Mouse (Mus musculus): ENCODE data around the gene Fzd5. TPM values are rescaled to one million over a fixed set of nuclear protein-coding genes. Genes with fewer than 3 reads are reported as not detected.

Fzd5 gene
- polyA plus RNA-seq, 2 experiments, result 2.1 to 3.9 TPM

DNA sequence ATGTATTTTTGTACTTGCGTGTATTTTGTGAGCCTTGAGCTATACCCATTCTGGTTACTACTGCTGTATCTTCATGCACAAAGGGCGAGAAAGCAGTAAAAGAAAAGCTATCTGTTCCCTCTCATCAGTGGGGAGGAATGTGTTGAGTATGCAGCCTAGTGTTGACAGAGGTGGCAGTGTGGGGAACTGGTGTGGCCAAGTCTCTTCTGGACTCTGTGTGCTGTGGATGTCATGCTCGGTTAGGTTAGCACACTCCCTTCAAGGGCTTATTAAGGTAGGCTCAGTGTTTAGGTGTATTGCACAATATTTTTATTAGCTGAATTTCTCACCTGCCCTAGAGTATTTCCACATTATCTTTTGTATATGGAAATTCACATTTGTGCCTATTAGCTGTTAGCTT is 35.8 kb downstream of the Fzd5 start:
- no peaks in the 10 kb centered on the region for H3K9me3 ChIP-seq (ENCODE audit: control insufficient read depth, low read length)
- peaks cover 19% of the 10 kb centered on the region for H3K36me3 ChIP-seq (ENCODE audit: control insufficient read depth, insufficient read depth, low read length)
- no peaks in the 10 kb centered on the region for H3K4me1 ChIP-seq (ENCODE audit: control insufficient read depth, insufficient read depth, low read length)
- no peak overlapping the region for H3K4me2 ChIP-seq (replicated peaks; ENCODE audit: low read depth, low read length, severe bottlenecking)
- no peak overlapping the region for H3K9ac ChIP-seq (ENCODE audit: low read depth, low read length, severe bottlenecking)
- 83% methylated on average over 3 of the region's 3 CpGs for WGBS
- no peaks in the 10 kb centered on the region for H3K27me3 ChIP-seq (ENCODE audit: control insufficient read depth, insufficient read depth, low read length)
- DNase-seq (ENCODE audit: low spot score) (no peak), ATAC-seq (ENCODE audit: low FRiP score, low read depth) (no peak)
- no peak overlapping the region for H3K27ac ChIP-seq (replicated peaks; ENCODE audit: low read depth, low read length)
- H3K4me3 ChIP-seq (replicated peaks; ENCODE audit: low read length), result no peak overlapping the region
- TF ChIP-seq POLR2A (IDR thresholded peaks at IDR 0.05; ENCODE audit: borderline replicate concordance, extremely low read depth, insufficient read depth, insufficient read length), result no peak

DNA sequence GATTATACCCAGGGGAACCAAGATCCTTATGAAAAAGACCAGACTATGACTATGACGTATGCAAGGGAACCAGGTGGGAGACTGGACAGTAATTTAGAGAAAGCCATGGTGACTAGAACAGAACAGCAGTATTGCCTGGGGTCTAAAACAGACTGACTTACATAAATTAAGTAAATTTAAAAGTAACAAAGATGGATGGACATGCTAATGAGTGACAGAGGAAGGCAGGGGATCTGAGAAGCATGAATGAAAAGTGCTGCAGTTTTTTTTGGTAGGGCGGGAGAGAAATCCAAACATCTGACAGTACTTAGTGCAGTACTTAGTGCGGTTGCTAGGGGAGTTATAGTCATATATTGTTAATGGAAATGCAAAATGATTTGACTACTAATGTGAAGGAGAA is 42.4 kb downstream of the Fzd5 start:
- no peaks in the 10 kb centered on the region for H3K36me3 ChIP-seq (ENCODE audit: control insufficient read depth, insufficient read depth, low read length)
- WGBS, result 81% methylated on average over 3 of the region's 3 CpGs
- H3K27ac ChIP-seq (replicated peaks; ENCODE audit: low read depth, low read length), result no peak overlapping the region
- TF ChIP-seq POLR2A (IDR thresholded peaks at IDR 0.05; ENCODE audit: borderline replicate concordance, extremely low read depth, insufficient read depth, insufficient read length), result no peak
- H3K4me3 ChIP-seq (replicated peaks; ENCODE audit: low read length), result no peak overlapping the region
- peaks cover 16% of the 10 kb centered on the region for H3K4me1 ChIP-seq (ENCODE audit: control insufficient read depth, insufficient read depth, low read length)
- H3K9me3 ChIP-seq (ENCODE audit: control insufficient read depth, low read length), result no peaks in the 10 kb centered on the region
- DNase-seq (ENCODE audit: low spot score), result no peak
- no peak overlapping the region for H3K9ac ChIP-seq (ENCODE audit: low read depth, low read length, severe bottlenecking)
- no peaks in the 10 kb centered on the region for H3K27me3 ChIP-seq (ENCODE audit: control insufficient read depth, insufficient read depth, low read length)
- no peak overlapping the region for H3K4me2 ChIP-seq (replicated peaks; ENCODE audit: low read depth, low read length, severe bottlenecking)
- no peak for ATAC-seq (ENCODE audit: low FRiP score, low read depth)

DNA sequence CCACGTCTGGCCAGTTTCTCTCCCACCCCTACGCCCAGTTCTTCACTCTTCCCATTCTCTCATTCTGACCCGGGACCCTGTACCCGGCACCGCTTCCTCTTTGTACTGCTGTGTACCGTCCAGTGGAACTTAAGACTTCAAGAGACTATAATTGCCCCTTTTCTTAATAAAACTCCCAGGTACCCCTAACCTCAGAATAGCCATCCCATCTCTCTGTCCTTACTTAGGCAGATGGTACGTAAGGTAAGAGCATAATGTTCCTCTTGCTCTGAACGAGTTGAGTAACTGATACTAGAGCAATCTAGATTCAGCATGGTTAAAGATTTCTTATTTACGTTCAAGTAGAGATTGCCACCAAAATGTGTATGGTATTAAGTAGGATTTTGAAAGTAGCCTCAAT is 46.0 kb downstream of the Fzd5 start:
- ATAC-seq (ENCODE audit: low FRiP score, low read depth), result no peak
- H3K4me2 ChIP-seq (replicated peaks; ENCODE audit: low read depth, low read length, severe bottlenecking), result peak overlapping the region; percentile 83
- peaks cover 20% of the 10 kb centered on the region for H3K4me1 ChIP-seq (ENCODE audit: control insufficient read depth, insufficient read depth, low read length)
- no peak for DNase-seq (ENCODE audit: low spot score)
- no peak overlapping the region for H3K27ac ChIP-seq (replicated peaks; ENCODE audit: low read depth, low read length)
- no peaks in the 10 kb centered on the region for H3K9me3 ChIP-seq (ENCODE audit: control insufficient read depth, low read length)
- peak overlapping the region; percentile 84 for H3K4me3 ChIP-seq (replicated peaks; ENCODE audit: low read length)
- 2% methylated on average over 9 of the region's 9 CpGs for WGBS
- no peaks in the 10 kb centered on the region for H3K27me3 ChIP-seq (ENCODE audit: control insufficient read depth, insufficient read depth, low read length)
- H3K36me3 ChIP-seq (ENCODE audit: control insufficient read depth, insufficient read depth, low read length), result no peaks in the 10 kb centered on the region
- TF ChIP-seq POLR2A (IDR thresholded peaks at IDR 0.05; ENCODE audit: borderline replicate concordance, extremely low read depth, insufficient read depth, insufficient read length), result no peak
- peak overlapping the region; percentile 82 for H3K9ac ChIP-seq (ENCODE audit: low read depth, low read length, severe bottlenecking)

DNA sequence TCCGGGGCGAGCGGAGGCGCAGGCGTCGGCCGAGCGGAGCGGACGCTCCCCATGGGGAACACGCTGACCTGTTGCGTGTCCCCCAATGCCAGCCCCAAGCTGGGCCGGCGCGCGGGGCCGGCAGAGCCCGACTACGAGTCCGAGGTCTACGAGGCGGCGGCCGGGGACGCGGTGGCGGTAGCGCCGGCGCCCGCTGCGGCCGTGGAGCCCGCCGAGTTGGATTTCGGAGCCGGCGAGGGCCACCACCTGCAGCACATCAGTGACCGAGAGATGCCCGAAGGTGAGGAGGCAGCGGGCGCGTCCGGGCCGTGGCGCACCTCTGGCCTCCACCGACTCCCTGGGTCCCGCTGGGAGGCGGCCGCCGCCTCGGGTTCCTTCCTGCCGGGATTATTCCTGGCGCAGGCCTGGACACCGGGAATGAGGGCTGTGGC is 46.4 kb downstream of the Fzd5 start:
- H3K9ac ChIP-seq (ENCODE audit: low read depth, low read length, severe bottlenecking), result peak overlapping the region; percentile 82
- peak overlapping the region; percentile 83 for H3K4me2 ChIP-seq (replicated peaks; ENCODE audit: low read depth, low read length, severe bottlenecking)
- WGBS, result 0% methylated on average over 24 of the region's 55 CpGs
- DNase-seq (ENCODE audit: low spot score), result no peak
- H3K36me3 ChIP-seq (ENCODE audit: control insufficient read depth, insufficient read depth, low read length), result no peaks in the 10 kb centered on the region
- no peak for ATAC-seq (ENCODE audit: low FRiP score, low read depth)
- peak overlapping the region; percentile 84 for H3K4me3 ChIP-seq (replicated peaks; ENCODE audit: low read length)
- H3K4me1 ChIP-seq (ENCODE audit: control insufficient read depth, insufficient read depth, low read length), result peaks cover 20% of the 10 kb centered on the region
- no peaks in the 10 kb centered on the region for H3K9me3 ChIP-seq (ENCODE audit: control insufficient read depth, low read length)
- no peak for TF ChIP-seq POLR2A (IDR thresholded peaks at IDR 0.05; ENCODE audit: borderline replicate concordance, extremely low read depth, insufficient read depth, insufficient read length)
- H3K27me3 ChIP-seq (ENCODE audit: control insufficient read depth, insufficient read depth, low read length), result no peaks in the 10 kb centered on the region
- H3K27ac ChIP-seq (replicated peaks; ENCODE audit: low read depth, low read length), result peak overlapping the region; percentile 26; the same call in 1 of the 2 replicates

DNA sequence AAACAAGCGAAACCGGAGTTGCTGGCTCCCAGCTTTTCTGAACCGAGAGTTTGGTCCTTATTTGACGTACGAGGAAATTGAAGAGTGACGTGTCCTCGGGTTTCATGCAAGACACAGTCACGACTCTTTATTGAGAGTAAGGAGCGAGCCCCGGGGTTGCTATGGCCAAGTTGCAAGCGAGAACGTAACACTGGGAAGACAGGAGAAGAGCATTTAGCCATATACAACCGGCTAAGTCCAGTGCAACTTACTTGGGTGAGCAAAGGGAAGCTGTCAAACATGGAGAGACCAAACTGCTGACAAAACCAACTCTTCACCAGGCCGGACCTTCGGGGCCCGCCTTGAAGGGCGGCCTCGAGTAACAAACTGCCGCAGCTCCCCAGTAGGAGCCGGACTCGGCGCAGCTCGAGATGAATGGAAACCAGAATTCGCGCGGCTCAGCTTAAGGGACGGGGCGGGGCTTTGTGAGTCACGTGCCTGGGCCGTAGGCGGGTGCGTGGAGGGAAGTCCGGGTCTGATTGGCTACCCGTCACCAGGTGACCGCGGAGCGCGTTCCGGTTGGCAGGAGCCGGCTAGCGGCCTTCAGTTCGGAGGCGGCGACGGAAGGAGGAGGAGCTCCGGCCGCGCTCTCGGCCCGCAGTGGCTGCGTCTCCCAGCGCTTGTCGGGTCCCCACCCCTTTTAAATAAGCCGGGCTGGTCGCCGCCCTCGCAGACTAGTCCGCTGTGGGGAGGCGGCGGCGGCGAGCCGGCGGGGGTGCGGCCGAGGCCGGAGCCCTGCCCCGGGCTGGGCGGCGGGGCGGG is 47.1 kb downstream of the Fzd5 start, which contains the start of gene Ccnyl1:
Gene Ccnyl1 (plus strand): TSS at position 243 of the 801 bp plus-strand sequence.
- Histone ChIP-seq H3K9ac (ENCODE audit: low read depth, low read length, severe bottlenecking) (peak within 1 kb of the TSS; percentile 82), H3K27ac (replicated peaks; ENCODE audit: low read depth, low read length) (peak within 1 kb of the TSS; percentile 26; the same call in 1 of the 2 replicates), H3K9me3 (ENCODE audit: control insufficient read depth, low read length) (no peaks in the 10 kb centered on the region), H3K36me3 (ENCODE audit: control insufficient read depth, insufficient read depth, low read length) (no peaks in the 10 kb centered on the region), H3K4me2 (replicated peaks; ENCODE audit: low read depth, low read length, severe bottlenecking) (peak within 1 kb of the TSS; percentile 86), H3K27me3 (ENCODE audit: control insufficient read depth, insufficient read depth, low read length) (no peaks in the 10 kb centered on the region), H3K4me1 (ENCODE audit: control insufficient read depth, insufficient read depth, low read length) (peaks cover 20% of the 10 kb centered on the region), H3K4me3 (replicated peaks; ENCODE audit: low read length) (peak within 1 kb of the TSS; percentile 84)
- DNase-seq (ENCODE audit: low spot score), result peak; percentile 97
- peak; percentile 99 for ATAC-seq (ENCODE audit: low FRiP score, low read depth)
- TF ChIP-seq POLR2A (IDR thresholded peaks at IDR 0.05; ENCODE audit: borderline replicate concordance, extremely low read depth, insufficient read depth, insufficient read length), result peak; percentile 66; the same call in 1 of the 2 replicates
- under 1% methylated on average over 57 of the region's 71 CpGs for WGBS
